Mouse (Mus musculus): Measurements from ENCODE around the gene Mia. TPM values are rescaled to one million over a fixed set of nuclear protein-coding genes. Genes with fewer than 3 reads are reported as not detected.
A peak's percentile ranks its signal among the peaks of the same experiment; 100 is the strongest.

Mia gene
- total and polyA plus RNA-seq, 3 experiments = 0.44 to 2.0 (median 1.1) TPM

DNA sequence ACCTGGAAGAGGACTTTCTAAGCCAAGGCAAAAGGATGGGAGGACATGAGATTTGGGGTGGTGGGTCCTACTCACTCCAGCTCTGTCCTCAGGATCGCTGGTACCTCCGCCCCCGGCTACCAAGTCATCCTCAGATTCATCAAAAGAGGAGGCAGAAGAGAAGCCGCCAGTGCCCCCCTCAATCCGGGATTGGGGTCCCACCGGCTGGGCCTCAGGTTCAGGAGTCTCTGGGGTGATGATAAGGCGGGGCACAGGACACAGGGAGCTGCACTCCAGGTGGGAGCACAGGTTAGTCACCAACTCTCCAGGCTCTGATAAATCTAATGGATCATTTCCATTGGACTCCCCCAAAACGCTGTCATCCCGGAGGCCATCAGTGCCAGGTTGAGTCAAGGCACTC is 46.3 kb upstream of the Mia start:
- TF ChIP-seq EP300 (IDR thresholded peaks at IDR 0.05; ENCODE audit: low read length) (no peak), MXI1 (IDR thresholded peaks at IDR 0.05; ENCODE audit: low read depth, low read length) (no peak), TCF12 (IDR thresholded peaks at IDR 0.05; ENCODE audit: low read depth, low read length) (no peak), HCFC1 (IDR thresholded peaks at IDR 0.05; ENCODE audit: low read depth, low read length) (no peak), POLR2AphosphoS2 (IDR thresholded peaks at IDR 0.05; ENCODE audit: low read depth, low read length) (no peak), JUND (conservative IDR thresholded peaks at IDR 0.05; ENCODE audit: low read depth, low read length) (no peak), E2F4 (IDR thresholded peaks at IDR 0.05; ENCODE audit: insufficient replicate concordance, low read depth, low read length) (no peak), ELF1 (IDR thresholded peaks at IDR 0.05; ENCODE audit: low read depth, low read length) (no peak), TBP (conservative IDR thresholded peaks at IDR 0.05; ENCODE audit: low read depth, low read length) (no peak), ETS1 (conservative IDR thresholded peaks at IDR 0.05; ENCODE audit: low read depth, low read length) (no peak), MAFK (IDR thresholded peaks at IDR 0.05; ENCODE audit: insufficient replicate concordance, low read length) (no peak), KAT2A (IDR thresholded peaks at IDR 0.05; ENCODE audit: insufficient replicate concordance, low read length) (no peak), NRF1 (IDR thresholded peaks at IDR 0.05; ENCODE audit: low read depth, low read length) (no peak), POLR2A (IDR thresholded peaks at IDR 0.05; ENCODE audit: low read depth, low read length) (no peak), IRF4 (IDR thresholded peaks at IDR 0.05; ENCODE audit: low read depth, low read length) (no peak), MAZ (IDR thresholded peaks at IDR 0.05; ENCODE audit: low read depth, low read length) (no peak), NELFE (IDR thresholded peaks at IDR 0.05; ENCODE audit: low read depth, low read length) (no peak), SMC3 (IDR thresholded peaks at IDR 0.05; ENCODE audit: low read depth, low read length) (no peak), UBTF (IDR thresholded peaks at IDR 0.05; ENCODE audit: low read depth, low read length) (no peak)
- DNase-seq (ENCODE audit: extremely low read depth) = no peak
- no peaks in the 10 kb centered on the region for H3K27me3 ChIP-seq (replicated peaks)
- no peaks in the 10 kb centered on the region for H3K9me3 ChIP-seq (replicated peaks; ENCODE audit: low read length)
- H3K4me1 ChIP-seq (ENCODE audit: control insufficient read depth in 1 of 2, insufficient read depth in 2 of 2) = peaks cover 24 to 63% of the 10 kb centered on the region in 2 experiments
- peak overlapping the region; percentile 78 for H3K4me2 ChIP-seq (ENCODE audit: insufficient read depth, low read depth, poor library complexity, severe bottlenecking)
- peak overlapping the region; percentile 78 to 86 (median 81) for H3K4me3 ChIP-seq (replicated peaks in 1 of 3; ENCODE audit: low read depth in 2 of 3, low read length in 2 of 3, poor library complexity in 1 of 3)
- in situ Hi-C loops (cut with MboI; ENCODE audit: low pct_ligation_motif_present, low pct_unique_long_range_greater_than_20kb, low sequenced_read_pairs) (loop anchor here (5.0 kb wide), 2 partner anchors 35 to 65 kb away; no protein-coding TSS in a partner anchor), dilution Hi-C loops (cut with MboI; ENCODE audit: extremely low pct_ligation_motif_present, extremely low pct_unique_long_range_greater_than_20kb, low sequenced_read_pairs) (no loop called here)
- H3K27ac ChIP-seq (ENCODE audit: insufficient read depth, low read depth) = no peak overlapping the region
- peaks cover 14% of the 10 kb centered on the region; the same call in 1 of the 2 replicates for H3K79me2 ChIP-seq (replicated peaks; ENCODE audit: control insufficient read depth, extremely low read depth, insufficient read depth, poor library complexity, severe bottlenecking)
- H3K9ac ChIP-seq (ENCODE audit: insufficient read depth, low read depth) = peak overlapping the region; percentile 66
- peaks cover 0 to 22% of the 10 kb centered on the region in 2 experiments for H3K36me3 ChIP-seq (replicated peaks in 1 of 2; ENCODE audit: control insufficient read depth in 1 of 2, insufficient read depth in 1 of 2, low read length in 1 of 2)

DNA sequence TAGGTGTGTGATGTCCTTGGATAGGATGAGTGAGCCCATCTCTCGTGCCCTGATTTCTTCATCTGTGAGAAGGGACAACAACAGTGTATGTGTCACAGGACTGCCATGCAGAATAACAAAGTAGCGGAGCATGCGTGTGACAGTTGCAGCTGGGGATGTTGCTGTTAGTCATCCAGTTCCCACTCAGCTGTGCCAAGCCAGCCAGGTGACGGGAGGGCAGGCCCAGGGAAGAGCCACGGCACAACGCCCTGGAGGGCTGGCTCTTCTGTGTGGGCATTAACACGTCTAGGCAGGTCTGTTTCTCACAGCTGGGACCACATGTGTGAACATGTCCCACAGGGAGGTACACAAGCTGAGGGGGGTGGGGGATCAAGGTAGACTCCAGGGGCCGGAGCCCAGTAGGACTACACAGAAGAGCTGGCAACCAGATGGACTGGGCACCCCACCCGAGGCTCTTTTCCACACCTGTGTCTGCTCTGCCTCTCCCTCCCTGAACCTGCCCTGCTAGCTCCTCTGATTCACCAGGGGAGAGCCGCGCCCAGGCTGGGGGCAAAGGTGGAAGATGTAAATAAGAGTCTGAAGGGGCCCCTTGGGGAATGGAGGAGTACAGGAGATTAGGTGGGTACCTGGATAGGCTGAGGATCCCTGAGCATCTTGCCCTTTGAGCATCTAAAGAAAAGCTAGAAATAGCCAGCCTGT is 44.1 kb upstream of the Mia start:
- DNase-seq (ENCODE audit: extremely low read depth) = peak; percentile 18
- peaks cover 19 to 63% of the 10 kb centered on the region in 2 experiments for H3K4me1 ChIP-seq (ENCODE audit: control insufficient read depth in 1 of 2, insufficient read depth in 2 of 2)
- TF ChIP-seq CHD1 (IDR thresholded peaks at IDR 0.05; ENCODE audit: low read depth, low read length) (peak; percentile 90; the same call in 1 of the 2 replicates), MAFK (IDR thresholded peaks at IDR 0.05; ENCODE audit: insufficient replicate concordance, low read length) (no peak), ZKSCAN1 (IDR thresholded peaks at IDR 0.05; ENCODE audit: borderline replicate concordance, low read depth, low read length) (no peak), HCFC1 (IDR thresholded peaks at IDR 0.05; ENCODE audit: low read depth, low read length) (no peak), ZNF384 (IDR thresholded peaks at IDR 0.05; ENCODE audit: low read depth, low read length) (no peak), NELFE (IDR thresholded peaks at IDR 0.05; ENCODE audit: low read depth, low read length) (no peak), BHLHE40 (IDR thresholded peaks at IDR 0.05; ENCODE audit: low read depth, low read length) (peak; percentile 33; the same call in 1 of the 2 replicates), MXI1 (IDR thresholded peaks at IDR 0.05; ENCODE audit: low read depth, low read length) (peak; percentile 32; the same call in 1 of the 2 replicates), IRF4 (IDR thresholded peaks at IDR 0.05; ENCODE audit: low read depth, low read length) (no peak), ZC3H11A (IDR thresholded peaks at IDR 0.05; ENCODE audit: low read depth, low read length) (no peak), E2F4 (IDR thresholded peaks at IDR 0.05; ENCODE audit: insufficient replicate concordance, low read depth, low read length) (no peak), SIN3A (IDR thresholded peaks at IDR 0.05; ENCODE audit: low read length) (peak; percentile 81), MAX (IDR thresholded peaks at IDR 0.05; ENCODE audit: low read length) (no peak), POLR2A (IDR thresholded peaks at IDR 0.05; ENCODE audit: low read depth, low read length) (no peak), KAT2A (IDR thresholded peaks at IDR 0.05; ENCODE audit: insufficient replicate concordance, low read length) (no peak), RCOR1 (conservative IDR thresholded peaks at IDR 0.05; ENCODE audit: low read depth, low read length) (no peak), SMC3 (IDR thresholded peaks at IDR 0.05; ENCODE audit: low read depth, low read length) (no peak), JUN (IDR thresholded peaks at IDR 0.05; ENCODE audit: insufficient read depth, low read depth, low read length) (no peak), MEF2A (IDR thresholded peaks at IDR 0.05; ENCODE audit: borderline replicate concordance, low read depth, low read length) (no peak)

More for the DNA sequence above, 44.1 kb upstream of the Mia start:
- Histone ChIP-seq H3K27me3 (replicated peaks) (no peaks in the 10 kb centered on the region), H3K27ac (ENCODE audit: insufficient read depth, low read depth) (peak overlapping the region; percentile 1; the same call in 1 of the 2 replicates), H3K36me3 (replicated peaks in 1 of 2; ENCODE audit: control insufficient read depth in 1 of 2, insufficient read depth in 1 of 2, low read length in 1 of 2) (peaks cover 0 to 36% of the 10 kb centered on the region in 2 experiments), H3K79me2 (replicated peaks; ENCODE audit: control insufficient read depth, extremely low read depth, insufficient read depth, poor library complexity, severe bottlenecking) (peaks cover 14% of the 10 kb centered on the region; the same call in 1 of the 2 replicates), H3K9ac (ENCODE audit: insufficient read depth, low read depth) (peak overlapping the region; percentile 22; the same call in 1 of the 2 replicates), H3K4me2 (ENCODE audit: insufficient read depth, low read depth, poor library complexity, severe bottlenecking) (peak overlapping the region; percentile 78), H3K9me3 (replicated peaks; ENCODE audit: low read length) (no peaks in the 10 kb centered on the region), H3K4me3 (replicated peaks in 1 of 3; ENCODE audit: low read depth in 2 of 3, low read length in 2 of 3, poor library complexity in 1 of 3) (peak overlapping the region; percentile 16 to 47 (median 30))
- in situ Hi-C loops (cut with MboI; ENCODE audit: low pct_ligation_motif_present, low pct_unique_long_range_greater_than_20kb, low sequenced_read_pairs) = loop anchor here (5.0 kb wide), 2 partner anchors 33 to 63 kb away; no protein-coding TSS in a partner anchor
- dilution Hi-C loops (cut with MboI; ENCODE audit: extremely low pct_ligation_motif_present, extremely low pct_unique_long_range_greater_than_20kb, low sequenced_read_pairs) = no loop called here
